Mouse (Mus musculus): ENCODE results near the gene Nkx2-5. TPM values are rescaled to one million over a fixed set of nuclear protein-coding genes. Genes with fewer than 3 reads are reported as not detected.

Nkx2-5 gene
- polyA plus RNA-seq, 1 experiment: 0.11 TPM

DNA sequence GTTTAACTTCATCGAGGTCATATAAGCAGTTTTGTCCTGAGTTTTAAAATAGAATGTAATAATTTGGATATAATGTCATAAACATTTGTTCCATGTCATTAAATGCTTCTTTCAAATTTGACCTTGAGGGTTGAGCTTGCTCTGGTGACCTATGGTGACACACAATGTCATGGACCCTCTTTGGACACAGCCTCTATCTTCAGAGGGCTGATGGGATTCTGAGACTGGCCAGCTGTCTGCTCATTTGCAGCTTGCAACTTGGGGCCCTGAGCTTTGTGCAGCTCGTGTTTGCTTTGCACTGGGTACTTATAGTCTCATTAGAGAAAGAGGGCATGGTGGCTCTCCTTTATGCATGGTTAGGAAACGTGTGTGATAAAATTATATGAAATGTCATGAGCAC, 28.1 kb upstream of the Nkx2-5 start:
- WGBS: 69% methylated on average over 3 of the region's 3 CpGs
- TF ChIP-seq POLR2A (IDR thresholded peaks at IDR 0.05; ENCODE audit: low read depth, low read length) (no peak), CTCF (IDR thresholded peaks at IDR 0.05; ENCODE audit: extremely low read depth, insufficient read length, insufficient replicate concordance, low read depth, low read length) (no peak)
- no peaks in the 10 kb centered on the region; the same call in 1 of the 2 replicates for H3K4me1 ChIP-seq (ENCODE audit: control insufficient read depth, insufficient read depth, insufficient read length, low read length)
- H3K4me3 ChIP-seq (ENCODE audit: low read depth, low read length): no peak overlapping the region
- no peaks in the 10 kb centered on the region for H3K36me3 ChIP-seq (ENCODE audit: control insufficient read depth, insufficient read depth, low read length)
- H3K27ac ChIP-seq (ENCODE audit: insufficient read depth, low read depth, low read length): no peak overlapping the region
- H3K27me3 ChIP-seq (ENCODE audit: control insufficient read depth, insufficient read depth, low read length): no peaks in the 10 kb centered on the region; the same call in 1 of the 2 replicates

DNA sequence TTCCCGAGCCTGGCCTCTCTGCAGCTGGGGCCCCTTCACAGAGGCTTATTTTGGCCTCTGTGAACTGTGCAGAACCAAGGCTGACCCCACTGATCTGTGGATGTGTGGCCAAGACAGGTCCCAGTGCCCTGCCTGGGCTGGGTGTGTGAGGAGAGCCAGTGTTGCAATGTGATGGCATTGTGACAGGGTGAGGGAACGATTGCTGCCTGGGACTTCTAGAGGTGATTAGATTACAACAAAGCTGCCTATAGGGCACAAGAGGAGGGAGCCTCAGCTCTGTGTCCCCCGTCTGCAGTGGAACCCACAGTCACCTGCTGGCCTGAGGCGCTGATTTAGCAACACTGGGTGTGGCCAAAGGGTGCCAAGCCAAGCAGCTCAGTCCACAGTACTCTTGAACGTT, 23.9 kb upstream of the Nkx2-5 start:
- 15% methylated on average over 5 of the region's 5 CpGs for WGBS
- H3K36me3 ChIP-seq (ENCODE audit: control insufficient read depth, insufficient read depth, low read length): no peaks in the 10 kb centered on the region
- H3K4me1 ChIP-seq (ENCODE audit: control insufficient read depth, insufficient read depth, insufficient read length, low read length): no peaks in the 10 kb centered on the region; the same call in 1 of the 2 replicates
- no peak overlapping the region for H3K27ac ChIP-seq (ENCODE audit: insufficient read depth, low read depth, low read length)
- peaks cover 7% of the 10 kb centered on the region; the same call in 1 of the 2 replicates for H3K27me3 ChIP-seq (ENCODE audit: control insufficient read depth, insufficient read depth, low read length)
- no peak for TF ChIP-seq POLR2A (IDR thresholded peaks at IDR 0.05; ENCODE audit: low read depth, low read length)
- TF ChIP-seq CTCF (IDR thresholded peaks at IDR 0.05; ENCODE audit: extremely low read depth, insufficient read length, insufficient replicate concordance, low read depth, low read length): no peak
- H3K4me3 ChIP-seq (ENCODE audit: low read depth, low read length): no peak overlapping the region

DNA sequence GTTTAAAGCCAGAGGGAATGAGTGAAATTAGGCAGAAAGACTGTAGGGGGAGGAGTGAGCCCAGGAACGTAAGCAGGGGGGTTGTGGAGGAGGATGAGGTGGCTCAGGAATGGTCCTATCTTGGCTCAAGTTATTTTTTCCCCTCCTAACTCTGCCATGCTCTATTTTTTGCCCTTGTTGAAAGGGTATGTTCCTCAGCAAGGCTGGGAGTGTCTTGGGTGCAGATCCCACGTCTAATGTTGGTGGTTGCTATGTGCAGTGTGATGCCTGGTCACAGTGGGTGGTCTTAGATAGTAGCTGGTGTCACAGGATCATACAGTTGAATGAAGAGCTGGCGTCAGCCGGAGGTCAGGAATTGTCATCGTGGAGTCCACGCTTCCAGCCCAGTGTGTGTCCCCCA, 20.3 kb upstream of the Nkx2-5 start:
- H3K4me1 ChIP-seq (ENCODE audit: control insufficient read depth, insufficient read depth, insufficient read length, low read length): no peaks in the 10 kb centered on the region; the same call in 1 of the 2 replicates
- H3K27me3 ChIP-seq (ENCODE audit: control insufficient read depth, insufficient read depth, low read length): peaks cover 14% of the 10 kb centered on the region
- H3K4me3 ChIP-seq (ENCODE audit: low read depth, low read length): no peak overlapping the region
- H3K36me3 ChIP-seq (ENCODE audit: control insufficient read depth, insufficient read depth, low read length): no peaks in the 10 kb centered on the region
- WGBS: 57% methylated on average over 6 of the region's 6 CpGs
- TF ChIP-seq POLR2A (IDR thresholded peaks at IDR 0.05; ENCODE audit: low read depth, low read length): no peak
- no peak for TF ChIP-seq CTCF (IDR thresholded peaks at IDR 0.05; ENCODE audit: extremely low read depth, insufficient read length, insufficient replicate concordance, low read depth, low read length)
- no peak overlapping the region for H3K27ac ChIP-seq (ENCODE audit: insufficient read depth, low read depth, low read length)

DNA sequence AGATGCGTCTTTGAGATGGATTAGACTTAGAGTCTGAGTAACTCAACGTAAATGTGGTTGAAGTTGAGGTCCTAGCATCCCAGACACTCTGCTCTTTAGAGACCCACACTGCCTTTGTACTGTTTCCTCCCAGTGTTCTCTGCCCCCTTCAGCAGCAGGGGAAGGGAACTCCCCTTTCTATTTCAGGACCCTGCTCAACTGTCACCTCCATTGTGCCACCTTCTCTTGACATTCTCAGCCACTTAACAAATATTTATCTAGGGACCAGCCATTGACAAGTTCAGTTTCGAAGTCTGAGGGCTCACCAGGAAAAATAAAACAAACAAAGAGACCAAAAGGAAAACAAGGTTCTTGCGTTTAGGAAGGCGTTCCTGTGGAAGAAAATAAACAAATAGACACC, 19.5 kb upstream of the Nkx2-5 start:
- Histone ChIP-seq H3K27me3 (ENCODE audit: control insufficient read depth, insufficient read depth, low read length) (peaks cover 17% of the 10 kb centered on the region), H3K27ac (ENCODE audit: insufficient read depth, low read depth, low read length) (no peak overlapping the region), H3K36me3 (ENCODE audit: control insufficient read depth, insufficient read depth, low read length) (no peaks in the 10 kb centered on the region), H3K4me1 (ENCODE audit: control insufficient read depth, insufficient read depth, insufficient read length, low read length) (no peaks in the 10 kb centered on the region; the same call in 1 of the 2 replicates), H3K4me3 (ENCODE audit: low read depth, low read length) (no peak overlapping the region)
- 32% methylated on average over 5 of the region's 5 CpGs for WGBS
- TF ChIP-seq POLR2A (IDR thresholded peaks at IDR 0.05; ENCODE audit: low read depth, low read length) (no peak), CTCF (IDR thresholded peaks at IDR 0.05; ENCODE audit: extremely low read depth, insufficient read length, insufficient replicate concordance, low read depth, low read length) (no peak)

DNA sequence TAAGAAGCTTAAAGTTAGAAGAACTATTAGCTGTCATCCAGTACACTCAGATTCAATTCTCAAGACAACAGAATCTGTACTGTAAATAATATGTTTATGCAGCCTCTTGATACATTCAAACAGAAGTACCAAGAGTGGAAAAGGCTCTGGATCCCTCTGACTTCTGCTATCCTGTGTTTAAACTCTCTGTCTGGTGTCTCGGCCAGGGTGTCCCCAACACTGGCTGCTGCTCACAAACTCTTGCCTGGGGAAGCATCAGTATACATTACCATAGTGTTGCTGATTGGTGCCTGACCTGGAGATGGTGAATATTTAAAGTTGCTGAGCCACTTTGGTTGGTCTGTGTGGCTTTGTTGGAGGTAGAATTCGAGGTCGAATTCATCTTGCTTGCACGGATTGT, 17.0 kb upstream of the Nkx2-5 start:
- no peak for TF ChIP-seq CTCF (IDR thresholded peaks at IDR 0.05; ENCODE audit: extremely low read depth, insufficient read length, insufficient replicate concordance, low read depth, low read length)
- H3K4me3 ChIP-seq (ENCODE audit: low read depth, low read length): no peak overlapping the region
- H3K4me1 ChIP-seq (ENCODE audit: control insufficient read depth, insufficient read depth, insufficient read length, low read length): no peaks in the 10 kb centered on the region
- H3K27me3 ChIP-seq (ENCODE audit: control insufficient read depth, insufficient read depth, low read length): peaks cover 34% of the 10 kb centered on the region
- WGBS: 59% methylated on average over 4 of the region's 4 CpGs
- no peak overlapping the region for H3K27ac ChIP-seq (ENCODE audit: insufficient read depth, low read depth, low read length)
- H3K36me3 ChIP-seq (ENCODE audit: control insufficient read depth, insufficient read depth, low read length): no peaks in the 10 kb centered on the region

DNA sequence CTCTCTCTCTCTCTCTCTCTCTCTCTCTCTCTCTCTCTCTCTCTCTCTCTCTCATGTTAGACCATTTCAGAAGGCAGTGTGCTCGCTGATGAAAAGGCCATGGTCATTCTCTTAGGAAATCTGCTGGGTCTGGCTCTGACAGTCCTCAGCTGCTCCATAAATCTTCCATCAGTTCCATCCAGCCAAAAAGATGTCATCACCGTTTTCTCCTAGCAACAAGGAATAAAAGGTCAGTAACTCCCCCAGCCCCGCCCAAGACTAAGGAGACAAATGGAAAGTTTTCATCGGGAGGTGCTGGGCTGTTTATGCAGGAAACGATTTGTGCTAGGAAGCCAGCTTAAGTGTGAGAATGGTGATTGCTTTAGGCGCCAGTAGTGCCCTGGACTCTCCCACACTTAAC, 16.6 kb upstream of the Nkx2-5 start:
- Histone ChIP-seq H3K27me3 (ENCODE audit: control insufficient read depth, insufficient read depth, low read length) (peaks cover 38% of the 10 kb centered on the region), H3K4me1 (ENCODE audit: control insufficient read depth, insufficient read depth, insufficient read length, low read length) (no peaks in the 10 kb centered on the region), H3K36me3 (ENCODE audit: control insufficient read depth, insufficient read depth, low read length) (no peaks in the 10 kb centered on the region), H3K4me3 (ENCODE audit: low read depth, low read length) (no peak overlapping the region), H3K27ac (ENCODE audit: insufficient read depth, low read depth, low read length) (no peak overlapping the region)
- no peak for TF ChIP-seq POLR2A (IDR thresholded peaks at IDR 0.05; ENCODE audit: low read depth, low read length)
- no peak for TF ChIP-seq CTCF (IDR thresholded peaks at IDR 0.05; ENCODE audit: extremely low read depth, insufficient read length, insufficient replicate concordance, low read depth, low read length)
- WGBS: 7% methylated on average over 6 of the region's 6 CpGs

DNA sequence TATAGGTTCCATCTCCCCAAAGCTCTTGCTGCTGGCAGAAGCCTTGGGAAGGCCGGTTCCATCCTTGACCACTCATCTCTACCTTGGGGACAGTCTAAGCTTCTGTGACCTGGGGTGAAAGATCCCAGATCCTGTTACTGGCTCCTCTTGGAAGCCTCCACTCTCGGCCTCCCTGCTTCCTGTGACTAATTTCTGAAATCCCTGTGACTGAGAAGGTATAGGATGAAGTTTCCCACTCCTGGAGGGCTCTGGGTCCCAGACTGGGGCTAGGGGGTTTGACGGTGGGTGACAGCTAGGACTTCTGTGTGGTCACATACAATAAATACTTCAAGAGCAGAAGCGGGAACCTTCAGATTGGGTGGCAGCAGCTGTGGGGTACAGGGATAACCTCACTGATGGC, 16.1 kb upstream of the Nkx2-5 start:
- Histone ChIP-seq H3K27me3 (ENCODE audit: control insufficient read depth, insufficient read depth, low read length) (peaks cover 41% of the 10 kb centered on the region), H3K36me3 (ENCODE audit: control insufficient read depth, insufficient read depth, low read length) (no peaks in the 10 kb centered on the region), H3K4me1 (ENCODE audit: control insufficient read depth, insufficient read depth, insufficient read length, low read length) (no peaks in the 10 kb centered on the region), H3K27ac (ENCODE audit: insufficient read depth, low read depth, low read length) (no peak overlapping the region), H3K4me3 (ENCODE audit: low read depth, low read length) (no peak overlapping the region)
- TF ChIP-seq POLR2A (IDR thresholded peaks at IDR 0.05; ENCODE audit: low read depth, low read length) (no peak), CTCF (IDR thresholded peaks at IDR 0.05; ENCODE audit: extremely low read depth, insufficient read length, insufficient replicate concordance, low read depth, low read length) (no peak)
- WGBS: 28% methylated on average over 4 of the region's 4 CpGs

DNA sequence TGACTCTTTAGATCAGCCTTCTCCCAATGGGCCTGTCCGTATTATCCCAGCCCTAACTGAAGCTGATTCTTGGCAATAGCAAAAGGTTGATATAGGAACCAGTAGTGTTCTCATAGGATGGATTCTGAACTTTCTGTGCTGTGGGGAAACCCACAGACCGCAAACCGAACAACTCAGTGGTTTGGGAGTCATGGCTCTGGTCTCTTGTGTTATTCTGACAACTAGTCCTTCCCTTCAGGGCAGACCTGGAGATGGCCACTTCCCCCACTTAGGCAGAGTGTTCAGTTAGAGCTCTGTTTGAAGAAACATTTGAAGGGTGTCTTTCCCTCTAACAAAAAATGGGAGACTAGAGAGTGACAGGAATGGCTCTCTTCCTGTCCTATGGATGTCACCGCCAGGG, 7.5 kb upstream of the Nkx2-5 start:
- Histone ChIP-seq H3K27me3 (ENCODE audit: control insufficient read depth, insufficient read depth, low read length) (peaks cover 65% of the 10 kb centered on the region), H3K27ac (ENCODE audit: insufficient read depth, low read depth, low read length) (no peak overlapping the region), H3K36me3 (ENCODE audit: control insufficient read depth, insufficient read depth, low read length) (no peaks in the 10 kb centered on the region), H3K4me1 (ENCODE audit: control insufficient read depth, insufficient read depth, insufficient read length, low read length) (peaks cover 4% of the 10 kb centered on the region), H3K4me3 (ENCODE audit: low read depth, low read length) (no peak overlapping the region)
- TF ChIP-seq POLR2A (IDR thresholded peaks at IDR 0.05; ENCODE audit: low read depth, low read length) (no peak), CTCF (IDR thresholded peaks at IDR 0.05; ENCODE audit: extremely low read depth, insufficient read length, insufficient replicate concordance, low read depth, low read length) (no peak)
- 24% methylated on average over 4 of the region's 4 CpGs for WGBS
